Comparison of ENCODE assay signal across 8 mouse cellular contexts in genomic region chr2:167778271-167778670, GRCm38 (mm10).
DNase-seq lines count a peak whose midpoint lies in the region; ATAC-seq and TF ChIP-seq lines count a peak whose summit lies in the region.

No protein-coding gene starts in this region.

- 43% methylated on average over 4 of the region's 4 CpGs for WGBS in liver, adult 2 months
- WGBS in embryonic facial prominence, embryonic 11.5 days = 67% methylated on average over 4 of the region's 4 CpGs
- 54% methylated on average over 4 of the region's 4 CpGs for WGBS in intestine, embryonic 14.5 days

- no peaks in the 10 kb centered on the region for H3K79me2 ChIP-seq in liver, adult 2 months (ENCODE audit: control insufficient read depth, insufficient read depth, low read length)
- H3K79me2 ChIP-seq in myocyte (ENCODE audit: control insufficient read depth, insufficient read depth) = peaks cover 29% of the 10 kb centered on the region

- ATAC-seq in embryonic facial prominence, embryonic 11.5 days (replicated peaks; ENCODE audit: insufficient number of reproducible peaks, low FRiP score, low TSS enrichment, low read depth) = no peak
- no peak for ATAC-seq in intestine, embryonic 14.5 days (replicated peaks; ENCODE audit: low FRiP score, low TSS enrichment, low read depth)

- no peaks in the 10 kb centered on the region for H3K36me3 ChIP-seq in liver, adult 2 months (ENCODE audit: control insufficient read depth, insufficient read depth, low read length)
- H3K36me3 ChIP-seq in embryonic facial prominence, embryonic 11.5 days (replicated peaks; ENCODE audit: control insufficient read depth, insufficient read depth, low read depth, low read length) = no peaks in the 10 kb centered on the region
- no peaks in the 10 kb centered on the region for H3K36me3 ChIP-seq in intestine, embryonic 14.5 days (ENCODE audit: control insufficient read depth, insufficient read depth, low read length)
- H3K36me3 ChIP-seq in myocyte (ENCODE audit: control insufficient read depth, insufficient read depth) = no peaks in the 10 kb centered on the region

- H3K9me3 ChIP-seq in embryonic facial prominence, embryonic 11.5 days (replicated peaks; ENCODE audit: control insufficient read depth, low read length) = no peaks in the 10 kb centered on the region
- H3K9me3 ChIP-seq in intestine, embryonic 14.5 days (ENCODE audit: control insufficient read depth, low read length) = no peaks in the 10 kb centered on the region

- H3K9ac ChIP-seq in liver, adult 2 months (ENCODE audit: low read depth, low read length) = peak overlapping the region; percentile 75
- H3K9ac ChIP-seq in embryonic facial prominence, embryonic 11.5 days (replicated peaks; ENCODE audit: low read length) = peak overlapping the region; percentile 82; the same call in 1 of the 2 replicates
- H3K9ac ChIP-seq in intestine, embryonic 14.5 days (ENCODE audit: low read length) = peak overlapping the region; percentile 80

- peak overlapping the region; percentile 28 for H3ac ChIP-seq in myocyte (ENCODE audit: control insufficient read depth, insufficient read length)

- H3K4me2 ChIP-seq in embryonic facial prominence, embryonic 11.5 days (ENCODE audit: low read depth, low read length) = peak overlapping the region; percentile 92
- peak overlapping the region; percentile 72 for H3K4me2 ChIP-seq in intestine, embryonic 14.5 days (ENCODE audit: low read length)
- H3K4me2 ChIP-seq in myocyte (ENCODE audit: low read depth) = peak overlapping the region; percentile 97

- H3K27ac ChIP-seq in liver, adult 2 months (replicated peaks; ENCODE audit: insufficient read depth, low read depth, low read length) = peak overlapping the region; percentile 83
- no peak overlapping the region for H3K27ac ChIP-seq in embryonic facial prominence, embryonic 11.5 days (replicated peaks; ENCODE audit: low read depth, low read length)
- peak overlapping the region; percentile 97 for H3K27ac ChIP-seq in intestine, embryonic 14.5 days (ENCODE audit: low read depth)

- TF ChIP-seq POLR2A in liver, adult 2 months (IDR thresholded peaks at IDR 0.05; ENCODE audit: extremely low read depth, insufficient read depth, low read length) = no peak
- no peak for TF ChIP-seq POLR2A in myocyte (IDR thresholded peaks at IDR 0.05; ENCODE audit: insufficient read length, low read depth)

- intact Hi-C loops in left cerebral cortex, postnatal 25 days (cut with DNase I) = no loop called here

- H3K4me3 ChIP-seq in liver, adult 2 months (ENCODE audit: insufficient read depth, low read depth, low read length) = 0 out of 2 replicates have a peak overlapping the region, but pooled peaks have one; percentile 1
- peak overlapping the region; percentile 52 for H3K4me3 ChIP-seq in embryonic facial prominence, embryonic 11.5 days (ENCODE audit: low read depth, low read length)
- H3K4me3 ChIP-seq in intestine, embryonic 14.5 days (ENCODE audit: low read depth, low read length) = peak overlapping the region; percentile 47; the same call in 1 of the 2 replicates
- peak overlapping the region; percentile 48 for H3K4me3 ChIP-seq in myocyte

- TF ChIP-seq CTCF in liver, adult 2 months (IDR thresholded peaks at IDR 0.05; ENCODE audit: low read depth, low read length) = no peak

- no peak for DNase-seq in liver, adult 2 months (ENCODE audit: extremely low read depth, low read depth, low spot score)
- DNase-seq in liver = no peak
- no peak for DNase-seq in embryonic facial prominence, embryonic 11.5 days (ENCODE audit: low spot score)
- no peak for DNase-seq in intestine, embryonic 14.5 days (ENCODE audit: low spot score)
- DNase-seq in left cerebral cortex, postnatal 25 days (ENCODE audit: low spot score in 2 of 2) = no peak
- DNase-seq in Muller cell, postnatal 12 days (ENCODE audit: inconsistent ontology term) = no peak
- no peak for DNase-seq in kidney, adult 18-20 months

- H3K27me3 ChIP-seq in liver, adult 2 months (ENCODE audit: control insufficient read depth, insufficient read depth, low read length) = no peaks in the 10 kb centered on the region
- no peaks in the 10 kb centered on the region for H3K27me3 ChIP-seq in embryonic facial prominence, embryonic 11.5 days (ENCODE audit: control insufficient read depth, insufficient read depth, low read length)
- H3K27me3 ChIP-seq in intestine, embryonic 14.5 days (replicated peaks; ENCODE audit: control insufficient read depth, insufficient read depth, low read length) = no peaks in the 10 kb centered on the region
- no peaks in the 10 kb centered on the region for H3K27me3 ChIP-seq in myocyte (ENCODE audit: control insufficient read depth, insufficient read depth, insufficient read length)

- peaks cover 38% of the 10 kb centered on the region for H3K4me1 ChIP-seq in liver, adult 2 months (ENCODE audit: control insufficient read depth, insufficient read depth, low read length)
- H3K4me1 ChIP-seq in embryonic facial prominence, embryonic 11.5 days (ENCODE audit: control insufficient read depth, insufficient read depth, low read length) = peaks cover 6% of the 10 kb centered on the region; the same call in 1 of the 2 replicates
- peaks cover 55% of the 10 kb centered on the region for H3K4me1 ChIP-seq in intestine, embryonic 14.5 days (replicated peaks; ENCODE audit: control insufficient read depth, insufficient read depth, low read length)

TF ChIP-seq in myocyte, 11 proteins besides CTCF, POLR2A, EP300 and RAD21:
- TF ChIP-seq USF1 (IDR thresholded peaks at IDR 0.05; ENCODE audit: low read depth) (no peak), POLR2AphosphoS2 (IDR thresholded peaks at IDR 0.05; ENCODE audit: insufficient read length, low read depth) (no peak), E2F4 (IDR thresholded peaks at IDR 0.05; ENCODE audit: insufficient read depth) (no peak), CEBPB (IDR thresholded peaks at IDR 0.05; ENCODE audit: insufficient read depth, poor library complexity, severe bottlenecking) (no peak), MYOD1 (IDR thresholded peaks at IDR 0.05; ENCODE audit: control insufficient read depth in 1 of 3, insufficient read length in 2 of 3, low read depth in 2 of 3) (no peak), TCF12 (IDR thresholded peaks at IDR 0.05; ENCODE audit: insufficient read depth, poor library complexity, severe bottlenecking) (no peak), REST (IDR thresholded peaks at IDR 0.05; ENCODE audit: insufficient read depth, insufficient read length) (no peak), SRF (IDR thresholded peaks at IDR 0.05; ENCODE audit: control insufficient read depth, insufficient read length, low read depth) (no peak), MAX (IDR thresholded peaks at IDR 0.05; ENCODE audit: low read depth) (no peak), MYOG (IDR thresholded peaks at IDR 0.05; ENCODE audit: control insufficient read depth in 1 of 3, insufficient read depth in 1 of 3, insufficient read length in 2 of 3, low read depth in 2 of 3) (no peak), TCF3 (IDR thresholded peaks at IDR 0.05; ENCODE audit: insufficient read length, low read depth) (no peak)

Comparison
In these comparisons a context has a peak if more than half of its experiments do, and no peak if none do; other contexts are left out.
1. H3K4me3 ChIP-seq: peak in every context shown above with its lines; median percentile 52 in embryonic facial prominence, embryonic 11.5 days; 48 in myocyte; 47 in intestine, embryonic 14.5 days; 1 in liver, adult 2 months.